Mouse (Mus musculus) cerebellum, adult 2 months (tissue): ENCODE measurements around the gene Lrrc10. TPM values are rescaled to one million over a fixed set of nuclear protein-coding genes. Genes with fewer than 3 reads are reported as not detected.

Experiments
- DNase-seq, 2 experiments: peaks; one replicate each; pipeline ENCODE4 v3.0.0; 2021
- H3K27ac ChIP-seq: fragments of 200-500 bp; 2 replicates; pipeline ENCODE4 v1.5.1; 2012; ENCODE audit warnings: low read length, control low read depth, inconsistent platforms; ENCODE audit not compliant: insufficient read depth
- H3K27me3 ChIP-seq: fragments of 200-500 bp; 2 replicates; pipeline ENCODE4 v1.6.1; 2012; ENCODE audit warnings: inconsistent platforms, mild to moderate bottlenecking, low read length, moderate library complexity; ENCODE audit not compliant: control insufficient read depth, insufficient read depth
- H3K4me1 ChIP-seq: fragments of 200-500 bp; 2 replicates; pipeline ENCODE4 v1.6.1; 2011; ENCODE audit warnings: low read length; ENCODE audit not compliant: control insufficient read depth, insufficient read depth
- H3K4me3 ChIP-seq: fragments of 200-500 bp; replicated peaks from 2 replicates; pipeline ENCODE3; 2011; ENCODE audit warnings: mild to moderate bottlenecking, low read depth, low read length, control low read depth; ENCODE audit not compliant: insufficient read depth
- CTCF ChIP-seq: fragments of 200-500 bp; IDR thresholded peaks from 2 replicates; pipeline ENCODE4 v1.5.1; 2011; ENCODE audit warnings: low read depth, mild to moderate bottlenecking, control low read depth, low read length, moderate library complexity, borderline replicate concordance; ENCODE audit not compliant: insufficient read depth
- POLR2A ChIP-seq: fragments of 200-500 bp; IDR thresholded peaks from 2 replicates; pipeline ENCODE4 v1.6.1; 2011; ENCODE audit warnings: low read length, control low read depth, borderline replicate concordance; ENCODE audit not compliant: insufficient read depth
- WGBS: fragments of 180-500 bp; shearing (Covaris S2); methylation state at CpG from one replicate; pipeline ENCODE4 v1.1.7; 2018; 5-methylcytosine and 5-hydroxymethylcytosine counted together
- polyA plus RNA-seq: library from polyadenylated mRNA; depleted of rRNA; stranded (reverse); fragments of >200 nt; gene quantifications from 2 replicates; pipeline ENCODE4 v1.2.3, GENCODE M21; 2012; rRNA removed

The Lrrc10 gene
- polyA plus RNA-seq = 0.16 TPM in 1 of 2 replicates, not detected in the other

GRCm38 (mm10) chr10:117045175-117046056, at the start of gene Lrrc10:
Gene Lrrc10, plus strand, starts transcription at chr10:117045341.
- peaks cover 6% of the 10 kb centered on the region; the same call in 1 of the 2 replicates for H3K4me1 ChIP-seq
- H3K4me3 ChIP-seq = peak within 1 kb of the TSS; percentile 54
- H3K27ac ChIP-seq = no peak within 1 kb of the TSS
- H3K27me3 ChIP-seq = no peaks in the 10 kb centered on the region
- TF ChIP-seq POLR2A (peak; percentile 10; the same call in 1 of the 2 replicates), CTCF (no peak)
- WGBS = 29% methylated on average over 40 of the region's 40 CpGs
- peak; percentile 59 to 61 for DNase-seq

GRCm38 (mm10) chr10:116995584-116996235, 49.4 kb upstream of the Lrrc10 start:
- no peaks in the 10 kb centered on the region for H3K4me1 ChIP-seq
- no peaks in the 10 kb centered on the region for H3K27me3 ChIP-seq
- TF ChIP-seq CTCF = no peak
- TF ChIP-seq POLR2A = no peak
- no peak for DNase-seq
- H3K27ac ChIP-seq = no peak overlapping the region
- no peak overlapping the region for H3K4me3 ChIP-seq
- WGBS = 85% methylated on average over 6 of the region's 6 CpGs

GRCm38 (mm10) chr10:116996236-116996600, 48.9 kb upstream of the Lrrc10 start:
- no peak for TF ChIP-seq CTCF
- TF ChIP-seq POLR2A = no peak
- Histone ChIP-seq H3K4me3 (no peak overlapping the region), H3K27ac (no peak overlapping the region), H3K27me3 (no peaks in the 10 kb centered on the region), H3K4me1 (no peaks in the 10 kb centered on the region)
- peak; percentile 11 to 20 for DNase-seq
- whole genome bisulfite sequencing = 50% methylated on average over 6 of the region's 6 CpGs

GRCm38 (mm10) chr10:116998716-116999455, 46.3 kb upstream of the Lrrc10 start:
- Histone ChIP-seq H3K27ac (no peak overlapping the region), H3K27me3 (no peaks in the 10 kb centered on the region), H3K4me3 (no peak overlapping the region), H3K4me1 (no peaks in the 10 kb centered on the region)
- no peak for DNase-seq
- TF ChIP-seq POLR2A (no peak), CTCF (no peak)
- WGBS = 82% methylated on average over 17 of the region's 17 CpGs

DNA sequence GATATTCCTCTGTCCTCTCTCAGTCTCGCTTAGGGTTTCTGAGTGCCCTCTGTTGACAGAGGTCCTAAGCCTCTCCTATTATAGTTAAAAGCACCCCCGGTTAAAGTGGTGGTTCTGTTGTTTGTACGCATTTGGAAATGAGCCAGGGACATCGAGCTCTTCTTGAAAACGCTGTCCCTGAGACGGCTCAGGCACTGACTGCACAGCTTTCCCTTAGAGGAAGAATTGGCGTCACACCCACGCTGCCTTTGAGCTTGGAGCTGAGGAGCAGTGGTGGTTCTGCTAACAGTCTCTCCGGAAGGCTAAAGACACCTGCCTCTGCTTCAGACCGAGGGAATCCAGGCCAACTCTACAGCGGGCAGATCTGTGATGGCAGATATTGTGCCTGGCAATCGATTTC, 44.2 kb upstream of the Lrrc10 start:
- Histone ChIP-seq H3K4me1 (no peaks in the 10 kb centered on the region), H3K27ac (no peak overlapping the region), H3K27me3 (no peaks in the 10 kb centered on the region), H3K4me3 (no peak overlapping the region)
- no peak for TF ChIP-seq CTCF
- no peak for TF ChIP-seq POLR2A
- 9% methylated on average over 12 of the region's 12 CpGs for WGBS
- DNase-seq = no peak

DNA sequence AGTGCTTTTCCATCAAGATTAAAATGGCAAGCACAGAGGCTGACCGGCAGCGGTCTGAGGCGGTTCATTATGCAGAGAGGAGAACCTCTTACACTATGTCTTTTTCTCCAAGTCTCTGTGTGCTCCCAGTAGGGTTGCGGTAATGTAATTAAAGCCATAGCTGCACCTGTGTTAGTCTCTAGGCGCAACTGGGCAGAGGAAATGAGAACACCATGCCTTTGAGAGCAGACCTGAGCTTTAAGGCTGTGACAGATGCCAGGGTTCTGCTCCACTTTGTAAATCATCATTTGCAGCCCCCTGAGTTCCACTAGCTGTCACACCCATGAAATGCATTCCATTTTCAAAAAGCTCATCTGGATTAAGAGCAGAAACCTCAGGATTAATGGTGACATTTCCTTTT, 40.4 kb upstream of the Lrrc10 start:
- Histone ChIP-seq H3K4me3 (no peak overlapping the region), H3K4me1 (no peaks in the 10 kb centered on the region), H3K27me3 (no peaks in the 10 kb centered on the region), H3K27ac (no peak overlapping the region)
- DNase-seq = no peak
- no peak for TF ChIP-seq POLR2A
- 87% methylated on average over 5 of the region's 5 CpGs for WGBS

DNA sequence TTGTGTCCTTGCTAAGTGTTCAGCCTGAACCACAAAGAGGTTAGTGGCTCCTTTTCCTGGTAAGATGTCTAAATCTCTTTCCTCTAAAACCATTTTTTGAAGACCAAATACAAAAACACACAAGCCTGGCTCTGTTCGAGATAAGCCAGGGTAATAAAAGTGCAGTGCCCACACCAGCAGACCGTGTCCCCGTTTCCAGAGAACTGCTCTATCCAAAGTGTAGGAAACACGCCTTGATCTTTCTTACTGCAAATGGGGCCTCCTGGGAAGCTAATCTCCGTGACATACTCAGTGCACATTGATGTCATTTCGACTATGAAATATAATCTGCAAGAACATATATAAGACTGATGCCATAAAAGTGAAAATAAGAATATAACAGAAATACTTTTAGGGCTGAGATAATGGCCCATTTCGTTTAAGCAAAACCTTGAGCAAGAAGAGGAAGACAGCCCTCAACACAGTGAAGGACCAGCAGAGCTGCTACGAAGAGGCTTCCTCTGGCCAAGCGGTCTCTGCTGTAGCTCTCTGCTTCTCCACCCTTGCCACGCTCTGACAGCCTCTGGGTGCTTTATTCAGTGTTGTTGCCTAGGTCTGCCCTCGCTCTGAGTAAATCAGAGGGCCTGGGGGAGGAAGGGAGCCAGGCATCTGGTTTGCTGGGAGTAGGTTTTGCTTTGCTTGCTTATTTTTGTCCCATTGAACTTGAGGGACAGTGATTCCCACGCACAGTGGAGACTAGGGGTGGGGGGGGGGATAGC, 39.3 kb upstream of the Lrrc10 start:
- no peaks in the 10 kb centered on the region for H3K4me1 ChIP-seq
- no peak overlapping the region for H3K27ac ChIP-seq
- no peaks in the 10 kb centered on the region for H3K27me3 ChIP-seq
- no peak for DNase-seq
- no peak overlapping the region for H3K4me3 ChIP-seq
- TF ChIP-seq CTCF (no peak), POLR2A (no peak)
- 72% methylated on average over 12 of the region's 12 CpGs for WGBS
